Mouse (Mus musculus): ENCODE results near the gene Phf14. TPM values are rescaled to one million over a fixed set of nuclear protein-coding genes. Genes with fewer than 3 reads are reported as not detected.
"Not testable (repeated sequence)": the region's sequence is repeated elsewhere in the genome, so short reads cannot be mapped to it uniquely, and the experiment has no call there.

Phf14 gene
- 70.0 and 77.8 TPM in 2 replicates for total RNA-seq (2015)
- total RNA-seq (2017) = 71.8 and 80.6 TPM in 2 replicates

GRCm38 (mm10) chr6:11907269-11908032 lies at the start of gene Phf14, which contains the start of gene Ndufa4:
Gene Phf14 (plus strand): TSS chr6:11907809.
Gene Ndufa4 (minus strand): TSS chr6:11907497.
- ATAC-seq (ENCODE audit: poor library complexity, severe bottlenecking) = peak; percentile 94

- ATAC-seq (ENCODE audit: poor library complexity, severe bottlenecking) = not testable (repeated sequence)
Observed at GRCm38 (mm10) chr6:11875364-11875763, 32.2 kb upstream of the Phf14 start.

- 0 out of 2 replicates have a peak, but pooled peaks have one; percentile 24 for ATAC-seq (ENCODE audit: poor library complexity, severe bottlenecking)
Observed at GRCm38 (mm10) chr6:11900809-11901310, 6.7 kb upstream of the Phf14 start.

GRCm38 (mm10) chr6:11906890-11907268 lies 730 bp upstream of the Phf14 start:
- peak; percentile 27 for ATAC-seq (ENCODE audit: poor library complexity, severe bottlenecking)

- ATAC-seq (ENCODE audit: poor library complexity, severe bottlenecking) = no peak
Observed at GRCm38 (mm10) chr6:11908170-11908569, 561 bp downstream of the Phf14 start.

- ATAC-seq (ENCODE audit: poor library complexity, severe bottlenecking) = peak; percentile 93
Observed at GRCm38 (mm10) chr6:11925496-11926041, 18.0 kb downstream of the Phf14 start.

GRCm38 (mm10) chr6:11926082-11926595 lies 18.5 kb downstream of the Phf14 start:
- ATAC-seq (ENCODE audit: poor library complexity, severe bottlenecking) = peak; percentile 51

- ATAC-seq (ENCODE audit: poor library complexity, severe bottlenecking) = no peak
Observed at GRCm38 (mm10) chr6:11927485-11927884, 19.9 kb downstream of the Phf14 start.

- no peak for ATAC-seq (ENCODE audit: poor library complexity, severe bottlenecking)
Observed at GRCm38 (mm10) chr6:11933403-11933802, 25.8 kb downstream of the Phf14 start.

GRCm38 (mm10) chr6:11940895-11941294 lies 33.3 kb downstream of the Phf14 start:
- ATAC-seq (ENCODE audit: poor library complexity, severe bottlenecking) = no peak

GRCm38 (mm10) chr6:11942089-11942488 lies 34.5 kb downstream of the Phf14 start:
- ATAC-seq (ENCODE audit: poor library complexity, severe bottlenecking) = no peak

- ATAC-seq (ENCODE audit: poor library complexity, severe bottlenecking) = no peak; the same call in 1 of the 2 replicates
Observed at GRCm38 (mm10) chr6:11948100-11948499, 40.5 kb downstream of the Phf14 start.

GRCm38 (mm10) chr6:11960172-11960571 lies 52.6 kb downstream of the Phf14 start:
- no peak for ATAC-seq (ENCODE audit: poor library complexity, severe bottlenecking)

- ATAC-seq (ENCODE audit: poor library complexity, severe bottlenecking) = no peak
Observed at GRCm38 (mm10) chr6:11993782-11994181, 86.2 kb downstream of the Phf14 start.

GRCm38 (mm10) chr6:11998576-11998975 lies 91.0 kb downstream of the Phf14 start:
- ATAC-seq (ENCODE audit: poor library complexity, severe bottlenecking) = no peak

- no peak for ATAC-seq (ENCODE audit: poor library complexity, severe bottlenecking)
Observed at GRCm38 (mm10) chr6:11999506-11999905, 91.9 kb downstream of the Phf14 start.

GRCm38 (mm10) chr6:12005455-12005854 lies 97.8 kb downstream of the Phf14 start:
- ATAC-seq (ENCODE audit: poor library complexity, severe bottlenecking) = no peak

GRCm38 (mm10) chr6:12006001-12006400 lies 98.4 kb downstream of the Phf14 start:
- ATAC-seq (ENCODE audit: poor library complexity, severe bottlenecking) = no peak

GRCm38 (mm10) chr6:12012103-12012502 lies 104.5 kb downstream of the Phf14 start:
- ATAC-seq (ENCODE audit: poor library complexity, severe bottlenecking) = 0 out of 2 replicates have a peak, but pooled peaks have one; percentile 40

- no peak for ATAC-seq (ENCODE audit: poor library complexity, severe bottlenecking)
Observed at GRCm38 (mm10) chr6:12014035-12014434, 106.4 kb downstream of the Phf14 start.

GRCm38 (mm10) chr6:12014733-12015132 lies 107.1 kb downstream of the Phf14 start:
- no peak for ATAC-seq (ENCODE audit: poor library complexity, severe bottlenecking)

- ATAC-seq (ENCODE audit: poor library complexity, severe bottlenecking) = no peak
Observed at GRCm38 (mm10) chr6:12019736-12020135, 112.1 kb downstream of the Phf14 start.

Measured in megakaryocyte, adult 5-6 weeks (primary cell).